Mouse (Mus musculus) fat pad, adult 2 months (tissue): Measurements from ENCODE around the gene Fras1.

ENCODE experiments used
- DNase-seq: peaks from one replicate; pipeline ENCODE4 v3.0.0-alpha.2; 2011; ENCODE audit warnings: low read depth, low spot score; ENCODE audit errors: extremely low read depth

Fras1 gene

GRCm38 (mm10) chr5:96479003-96479402, 105.2 kb downstream of the Fras1 start:
- DNase-seq = no peak

DNA sequence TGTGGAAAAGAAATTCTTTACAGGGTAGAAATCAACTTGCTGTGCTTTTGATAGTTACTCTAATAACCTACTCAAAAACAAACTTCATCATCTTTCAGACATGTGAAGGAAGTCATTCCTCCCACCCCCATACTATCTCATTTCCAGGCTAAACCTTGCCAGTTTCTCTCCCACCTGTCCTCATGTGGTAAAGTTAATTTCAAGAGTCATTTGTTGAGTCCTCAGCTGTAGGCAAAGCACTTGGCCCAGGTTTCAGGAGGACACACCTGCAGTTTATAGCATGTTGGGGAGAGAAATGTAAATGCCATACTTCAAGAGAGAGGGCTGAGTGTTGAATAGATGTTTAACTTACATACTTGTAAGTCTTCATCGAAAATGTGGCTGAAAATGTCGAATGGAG, 107.4 kb downstream of the Fras1 start:
- no peak for DNase-seq

GRCm38 (mm10) chr5:96482054-96482453, 108.3 kb downstream of the Fras1 start:
- DNase-seq = no peak

DNA sequence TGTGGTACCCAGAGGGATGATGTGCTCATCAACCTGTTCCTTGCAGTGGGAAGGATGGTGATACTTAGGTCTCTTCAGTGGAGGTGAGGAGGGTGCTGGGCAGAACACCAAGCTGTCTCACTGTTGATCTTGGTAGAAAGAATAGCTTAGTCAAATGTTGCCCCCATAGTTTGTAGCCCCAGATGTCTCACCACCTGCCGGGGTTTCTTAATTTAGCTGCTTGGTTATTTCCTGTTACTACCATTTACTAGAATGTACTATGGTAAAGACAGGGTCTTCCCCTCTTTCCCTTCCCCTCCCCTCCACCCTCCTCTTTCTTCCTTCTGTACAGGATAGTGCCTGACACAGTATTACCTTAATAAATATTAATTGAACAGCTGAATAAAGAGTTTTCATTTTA, 118.7 kb downstream of the Fras1 start:
- DNase-seq = no peak

DNA sequence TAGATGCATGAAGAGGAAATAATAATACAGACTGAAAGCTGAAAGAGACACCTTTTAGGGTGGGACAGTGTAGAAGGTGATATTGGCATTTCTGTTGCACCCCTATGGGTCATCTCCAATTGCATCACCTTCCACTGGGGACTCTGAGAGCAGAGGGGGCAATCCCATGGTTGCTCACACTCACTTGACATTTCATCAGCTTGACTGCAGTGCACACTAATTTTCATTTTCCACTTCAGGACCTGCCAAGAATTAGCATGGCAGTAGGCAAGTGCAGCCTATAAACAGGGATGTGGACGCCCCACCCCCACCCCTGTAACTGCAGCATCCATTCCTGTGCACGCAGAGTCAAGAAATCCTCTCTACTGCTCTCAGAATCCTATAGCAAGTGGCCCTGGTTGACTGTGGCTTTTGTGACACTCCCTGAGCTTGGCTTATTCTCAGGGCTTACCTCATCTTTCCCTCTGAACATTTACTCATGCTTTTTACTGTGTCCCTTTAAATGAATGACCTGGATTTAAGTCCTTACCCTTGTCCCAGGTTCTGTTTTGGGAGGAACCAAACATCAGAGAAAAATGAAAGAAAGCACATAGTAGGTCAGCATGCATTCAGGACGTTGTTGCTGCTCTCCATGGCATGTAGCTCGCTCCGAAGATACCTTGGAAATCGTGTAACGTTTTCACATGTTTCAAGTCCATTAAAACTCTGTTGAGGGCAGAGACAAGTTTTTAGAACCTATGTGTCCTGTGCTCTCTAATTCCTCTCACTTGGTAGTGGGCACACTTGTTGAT, 120.9 kb downstream of the Fras1 start:
- no peak for DNase-seq

- DNase-seq = no peak
These were observed 124.3 kb downstream of the Fras1 start for GRCm38 (mm10) chr5:96498083-96498482.

DNA sequence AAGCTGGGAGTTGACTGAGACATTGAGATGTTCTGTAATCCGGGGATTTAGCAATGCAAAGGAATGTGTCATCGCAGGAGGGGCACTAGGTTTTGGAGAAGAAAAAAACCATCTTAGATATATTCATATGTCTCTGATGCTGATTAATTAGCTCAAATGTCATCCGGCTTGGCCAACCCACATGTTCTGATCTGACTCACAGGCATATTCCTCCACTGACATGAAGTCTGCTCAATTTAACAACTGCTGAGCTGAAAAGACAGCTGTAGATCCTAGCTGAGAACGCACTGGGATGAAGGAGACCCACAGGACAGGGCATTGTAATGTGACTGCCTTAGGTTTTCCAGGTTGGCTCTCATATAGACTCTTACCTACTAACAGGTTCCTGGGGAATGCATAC, 128.0 kb downstream of the Fras1 start:
- no peak for DNase-seq

DNA sequence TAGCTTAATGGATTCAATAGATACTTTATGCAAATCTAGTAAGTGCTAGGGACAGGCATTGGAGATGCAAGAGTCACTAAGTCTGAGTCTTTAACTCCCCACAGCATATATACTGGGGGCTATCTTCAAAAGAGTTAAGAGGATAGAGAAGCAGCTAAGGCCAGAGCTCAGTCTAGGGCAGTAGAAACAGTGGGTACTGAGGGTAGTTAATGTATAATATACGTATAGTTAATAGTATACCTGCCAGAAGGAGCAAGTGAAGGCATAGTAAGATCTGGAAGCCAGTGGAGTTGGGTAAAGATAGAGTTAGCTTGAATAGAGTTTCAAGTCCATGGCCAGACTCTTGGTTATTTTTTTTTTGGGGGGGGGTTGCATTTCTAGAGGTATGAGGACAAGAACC, 128.6 kb downstream of the Fras1 start:
- no peak for DNase-seq

- no peak for DNase-seq
These were observed 137.2 kb downstream of the Fras1 start for GRCm38 (mm10) chr5:96511005-96511404.

DNA sequence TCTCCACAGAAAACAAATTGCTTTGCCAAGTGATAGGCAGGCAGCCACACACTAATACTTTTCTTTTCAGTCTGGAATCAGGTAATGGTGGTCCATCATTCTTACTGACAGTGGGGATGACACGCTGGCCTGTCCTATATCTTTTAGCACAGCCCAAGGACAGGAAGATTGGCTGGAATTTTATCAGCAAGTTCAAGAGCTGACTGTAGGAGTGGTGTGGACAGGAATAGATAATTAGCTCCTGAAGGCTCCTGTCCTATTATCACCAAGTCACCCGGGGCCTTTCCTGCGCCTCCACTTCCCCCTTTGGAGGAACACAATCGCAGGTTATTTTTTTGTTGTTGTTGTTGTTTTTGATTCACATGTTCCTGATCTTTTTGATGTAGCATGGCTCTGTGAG, 139.6 kb downstream of the Fras1 start:
- no peak for DNase-seq

- no peak for DNase-seq
These were observed 142.1 kb downstream of the Fras1 start for GRCm38 (mm10) chr5:96515860-96516311.

DNA sequence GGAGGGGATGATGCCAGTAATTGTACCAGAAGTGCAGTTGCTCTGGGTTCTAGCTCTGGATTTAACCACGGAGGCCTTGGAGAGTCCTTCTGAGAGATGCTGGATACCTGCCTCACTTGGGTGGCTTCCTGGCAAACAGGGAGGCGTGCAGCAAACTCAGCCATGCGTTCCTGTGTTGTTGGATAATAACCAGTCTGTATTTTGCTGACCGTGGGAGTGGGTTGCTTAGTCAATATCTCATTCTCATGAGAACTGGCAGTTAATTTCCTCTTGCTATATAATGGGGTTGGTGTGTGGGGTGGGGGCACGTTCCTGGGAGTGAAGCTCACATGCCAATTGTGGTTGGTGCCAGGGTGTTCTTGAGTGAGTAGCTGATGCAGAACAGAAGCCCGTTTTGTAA, 142.6 kb downstream of the Fras1 start:
- no peak for DNase-seq

- DNase-seq = no peak
These were observed 147.8 kb downstream of the Fras1 start for GRCm38 (mm10) chr5:96521541-96521940.

- no peak for DNase-seq
These were observed 149.2 kb downstream of the Fras1 start for GRCm38 (mm10) chr5:96522909-96523409.

DNA sequence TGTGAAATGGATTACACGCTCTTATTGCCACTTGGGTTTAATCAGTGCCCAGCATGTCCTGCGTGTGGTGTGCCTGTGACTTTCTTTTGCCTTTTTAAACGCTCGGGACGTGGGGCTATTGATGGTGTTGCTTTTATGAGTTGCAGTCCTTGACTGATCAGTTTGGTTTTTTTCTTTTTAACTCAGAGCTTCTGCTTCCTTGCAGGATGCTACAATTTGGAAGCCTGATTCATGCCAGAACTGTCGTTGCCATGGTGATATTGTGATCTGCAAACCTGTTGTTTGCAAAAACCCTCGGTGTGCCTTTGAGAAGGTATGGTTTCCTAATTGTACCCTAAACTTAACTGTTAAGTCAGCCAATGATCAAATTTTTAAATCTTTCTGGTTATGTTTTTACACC, 154.5 kb downstream of the Fras1 start:
- DNase-seq = no peak

DNA sequence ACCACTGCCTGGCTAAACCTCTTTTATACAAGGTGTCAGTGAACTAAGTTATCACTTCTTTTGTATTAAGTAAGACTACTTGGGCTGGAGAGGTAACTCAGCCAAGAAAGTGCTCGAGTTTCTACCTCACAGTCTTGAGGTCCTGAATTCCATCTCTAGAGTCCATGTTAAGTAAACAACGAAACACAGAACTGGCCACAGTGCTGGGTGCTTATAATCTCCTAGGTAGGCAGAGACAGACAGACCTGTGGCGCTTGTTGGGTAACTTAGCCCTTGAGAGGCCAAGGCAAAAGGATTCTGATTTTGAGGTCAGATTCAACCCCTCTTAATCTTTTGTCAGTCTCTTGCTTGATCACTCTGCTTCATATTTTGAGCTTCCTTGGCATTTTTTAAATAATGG, 156.8 kb downstream of the Fras1 start:
- no peak for DNase-seq

GRCm38 (mm10) chr5:96531962-96532361, 158.2 kb downstream of the Fras1 start:
- no peak for DNase-seq

- DNase-seq = no peak
These were observed 162.8 kb downstream of the Fras1 start for GRCm38 (mm10) chr5:96536527-96536926.

GRCm38 (mm10) chr5:96536937-96537336, 163.2 kb downstream of the Fras1 start:
- DNase-seq = no peak

- no peak for DNase-seq
These were observed 170.4 kb downstream of the Fras1 start for GRCm38 (mm10) chr5:96544112-96544511.

DNA sequence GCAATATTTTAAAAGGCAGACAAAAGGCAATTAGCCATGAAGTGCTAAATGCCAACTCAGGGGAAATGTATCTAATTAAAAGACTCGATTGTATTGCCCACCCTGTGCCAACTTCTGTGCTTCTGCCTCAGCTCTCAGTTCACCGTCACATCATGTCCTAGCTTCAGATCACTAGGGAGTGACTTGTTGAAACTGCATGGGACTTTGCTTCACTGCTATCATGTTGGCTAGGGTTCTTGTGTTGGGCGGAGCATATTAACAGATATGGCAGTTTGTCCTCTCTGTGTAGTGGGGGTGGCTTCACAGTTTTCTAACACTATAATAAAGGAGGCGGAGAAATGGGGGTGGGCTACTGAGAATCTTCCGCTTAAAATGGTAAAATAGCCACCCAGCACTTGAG, 172.2 kb downstream of the Fras1 start:
- DNase-seq = no peak

DNA sequence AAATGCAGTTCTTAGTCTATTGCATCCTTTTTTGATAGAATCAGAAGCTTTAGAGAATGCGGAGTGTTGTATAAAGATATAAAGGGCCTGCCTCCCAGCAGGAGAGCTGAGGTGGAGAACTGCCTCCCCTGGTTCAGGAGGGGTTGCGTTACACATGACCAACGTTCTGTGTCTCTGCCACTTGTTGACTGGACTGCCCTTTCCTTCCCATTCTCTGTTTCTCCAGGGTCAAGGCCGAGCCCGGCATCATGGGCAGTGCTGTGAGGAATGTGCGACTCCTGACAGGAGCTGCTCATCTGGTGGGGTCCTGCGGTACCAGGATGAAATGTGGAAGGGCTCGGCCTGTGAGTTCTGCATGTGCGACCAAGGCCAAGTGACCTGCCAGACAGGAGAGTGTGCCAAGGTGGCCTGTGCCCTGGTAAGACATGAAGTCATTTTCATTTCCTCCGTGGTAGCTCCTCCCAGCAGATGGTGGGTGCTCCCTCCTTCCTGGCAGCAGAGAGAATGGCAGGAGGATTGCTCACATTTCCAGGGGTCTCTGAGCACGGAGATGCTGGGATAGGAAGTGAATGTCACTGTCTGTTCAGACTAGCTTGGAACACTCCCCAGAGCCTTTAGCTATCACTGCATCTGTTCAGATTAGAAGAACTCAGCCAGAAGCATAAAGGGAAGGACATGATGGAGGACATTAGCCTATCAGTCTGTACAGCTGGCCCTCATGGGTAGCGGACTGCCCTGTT, 181.4 kb downstream of the Fras1 start:
- DNase-seq = no peak
